Mouse (Mus musculus): ENCODE measurements around the gene Hyal1. TPM values are rescaled to one million over a fixed set of nuclear protein-coding genes. Genes with fewer than 3 reads are reported as not detected.

Hyal1 gene
- total and polyA plus RNA-seq, 3 experiments, result 2.2 to 7.3 (median 2.3) TPM

DNA sequence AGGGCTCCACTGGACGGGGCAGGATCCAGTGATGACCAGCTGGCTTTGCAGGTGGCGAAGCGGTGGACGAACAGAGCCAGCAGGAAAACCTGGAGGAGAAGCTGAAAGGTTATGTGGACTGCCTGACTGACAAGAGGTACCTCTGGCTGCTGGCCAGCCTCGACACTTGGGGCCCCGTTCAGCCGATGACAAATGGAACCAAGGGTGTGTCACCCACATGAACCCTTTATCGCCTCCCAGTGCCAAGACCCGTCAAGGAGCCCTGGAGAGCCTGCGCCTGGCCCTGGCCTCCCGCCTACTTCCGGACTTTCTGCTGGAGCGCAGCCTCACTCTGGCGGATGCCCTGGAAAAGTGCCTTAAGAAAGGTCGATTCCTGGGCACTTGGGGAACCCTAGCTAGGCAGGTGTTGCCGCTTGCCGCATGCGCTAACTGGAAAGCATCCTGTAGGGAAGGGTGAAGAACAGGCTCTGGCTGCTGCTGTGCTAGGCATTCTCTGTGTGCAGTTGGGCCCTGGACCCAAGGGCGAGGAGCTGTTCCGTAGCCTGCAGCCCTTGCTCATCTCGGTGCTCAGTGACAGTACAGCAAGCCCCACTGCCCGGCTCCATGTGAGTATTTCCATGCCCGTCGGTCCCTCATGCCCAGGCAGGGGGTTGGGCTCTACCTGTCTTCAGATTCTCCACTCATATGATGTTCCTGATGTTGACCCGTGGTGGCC, 13.5 kb downstream of the Hyal1 start:
- Histone ChIP-seq H3K9me3 (replicated peaks) (no peaks in the 10 kb centered on the region), H3K27me3 (ENCODE audit: insufficient read depth, low read length) (no peaks in the 10 kb centered on the region; the same call in 1 of the 2 replicates), H3K36me3 (replicated peaks) (peaks cover 74% of the 10 kb centered on the region), H3K4me3 (ENCODE audit: low read depth, low read length) (peak overlapping the region; percentile 80), H3K4me1 (ENCODE audit: insufficient read depth, low read depth, low read length) (peaks cover 73% of the 10 kb centered on the region)
- ATAC-seq (ENCODE audit: extremely low read depth, insufficient number of reproducible peaks, low FRiP score, poor library complexity, severe bottlenecking) (0 out of 2 replicates have a peak, but pooled peaks have one; percentile 32), DNase-seq (ENCODE audit: low spot score) (peak; percentile 82)
- TF ChIP-seq GATA2 (IDR thresholded peaks at IDR 0.05; ENCODE audit: borderline replicate concordance, low read depth, low read length) (no peak), GATA1 (IDR thresholded peaks at IDR 0.05; ENCODE audit: borderline replicate concordance, low read length) (no peak), TAL1 (conservative IDR thresholded peaks at IDR 0.05; ENCODE audit: low read depth, low read length) (no peak)

DNA sequence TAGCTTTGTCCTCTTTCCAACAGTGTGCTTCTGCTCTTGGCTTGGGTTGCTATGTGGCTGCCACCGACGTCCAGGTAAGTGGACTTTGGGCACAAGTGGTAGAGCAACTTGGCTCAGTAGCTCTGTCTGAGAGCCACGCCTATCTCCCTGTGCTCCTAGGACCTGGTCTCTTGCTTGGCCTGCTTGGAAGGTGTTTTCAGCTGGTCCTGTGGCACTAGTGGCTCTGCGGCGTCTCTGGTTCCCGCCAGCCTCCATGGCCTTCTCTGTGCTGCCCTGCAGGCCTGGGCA, 14.0 kb downstream of the Hyal1 start:
- Histone ChIP-seq H3K4me3 (ENCODE audit: low read depth, low read length) (peak overlapping the region; percentile 80; the same call in 1 of the 2 replicates), H3K9me3 (replicated peaks) (no peaks in the 10 kb centered on the region), H3K27me3 (ENCODE audit: insufficient read depth, low read length) (no peaks in the 10 kb centered on the region; the same call in 1 of the 2 replicates), H3K4me1 (ENCODE audit: insufficient read depth, low read depth, low read length) (peaks cover 68% of the 10 kb centered on the region), H3K36me3 (replicated peaks) (peaks cover 75% of the 10 kb centered on the region)
- no peak for ATAC-seq (ENCODE audit: extremely low read depth, insufficient number of reproducible peaks, low FRiP score, poor library complexity, severe bottlenecking)
- TF ChIP-seq GATA2 (IDR thresholded peaks at IDR 0.05; ENCODE audit: borderline replicate concordance, low read depth, low read length) (no peak), POLR2AphosphoS5 (IDR thresholded peaks at IDR 0.05; ENCODE audit: insufficient replicate concordance, low read depth, low read length) (no peak), TAL1 (conservative IDR thresholded peaks at IDR 0.05; ENCODE audit: low read depth, low read length) (no peak), GATA1 (IDR thresholded peaks at IDR 0.05; ENCODE audit: borderline replicate concordance, low read length) (no peak), CTCF (IDR thresholded peaks at IDR 0.05; ENCODE audit: low read depth, low read length) (no peak)
- no peak for DNase-seq (ENCODE audit: low spot score)

DNA sequence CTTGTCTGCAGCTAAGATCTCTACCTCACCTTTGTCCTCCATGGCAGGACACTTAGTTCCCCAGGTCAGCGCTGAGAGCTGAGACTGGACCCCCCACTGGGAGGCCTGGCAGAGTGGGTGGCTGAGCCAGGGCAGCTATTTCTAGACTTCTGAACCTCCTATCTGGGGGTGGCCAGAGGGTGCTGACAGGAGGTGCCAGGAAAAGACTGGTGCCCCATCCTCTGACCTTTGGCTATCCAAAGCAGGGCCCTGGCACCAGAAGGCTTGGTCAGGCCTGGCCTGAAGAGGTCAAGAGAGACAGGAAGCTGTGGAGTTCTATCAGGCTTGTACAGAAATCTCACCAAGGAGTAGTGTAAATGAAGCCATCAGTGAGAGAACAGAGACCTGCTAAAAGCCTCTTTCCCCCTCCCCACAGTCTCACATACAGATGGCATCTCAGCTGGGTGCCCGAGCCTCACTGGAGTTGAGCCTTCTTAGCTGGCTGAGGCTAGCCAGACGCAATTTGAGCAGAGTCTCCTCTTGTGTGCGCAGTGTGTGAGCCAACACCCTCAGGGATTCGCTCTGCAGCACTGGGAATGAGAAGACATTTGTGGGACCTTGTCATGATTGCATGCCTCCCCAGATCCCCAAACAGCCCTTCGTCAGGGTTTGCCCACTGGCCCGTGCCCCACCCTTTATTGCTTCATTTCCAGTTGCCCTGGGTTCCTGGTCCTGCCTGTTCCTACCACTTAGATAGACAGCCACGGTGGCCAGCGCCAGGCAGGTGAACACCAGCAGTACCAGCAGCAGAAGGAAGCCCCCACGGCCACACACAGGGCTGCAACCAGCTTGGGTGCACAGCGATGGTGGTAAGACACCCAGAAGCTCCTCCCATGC, 16.6 kb downstream of the Hyal1 start:
- no peak for TF ChIP-seq TAL1 (conservative IDR thresholded peaks at IDR 0.05; ENCODE audit: low read depth, low read length)
- no peak overlapping the region for H3K4me3 ChIP-seq (ENCODE audit: low read depth, low read length)
- H3K9me3 ChIP-seq (replicated peaks), result no peaks in the 10 kb centered on the region
- no peak for DNase-seq (ENCODE audit: low spot score)
- no peak for ATAC-seq (ENCODE audit: extremely low read depth, insufficient number of reproducible peaks, low FRiP score, poor library complexity, severe bottlenecking)
- peaks cover 60% of the 10 kb centered on the region for H3K4me1 ChIP-seq (ENCODE audit: insufficient read depth, low read depth, low read length)
- peaks cover 78% of the 10 kb centered on the region for H3K36me3 ChIP-seq (replicated peaks)
- peaks cover 8% of the 10 kb centered on the region for H3K27me3 ChIP-seq (ENCODE audit: insufficient read depth, low read length)

DNA sequence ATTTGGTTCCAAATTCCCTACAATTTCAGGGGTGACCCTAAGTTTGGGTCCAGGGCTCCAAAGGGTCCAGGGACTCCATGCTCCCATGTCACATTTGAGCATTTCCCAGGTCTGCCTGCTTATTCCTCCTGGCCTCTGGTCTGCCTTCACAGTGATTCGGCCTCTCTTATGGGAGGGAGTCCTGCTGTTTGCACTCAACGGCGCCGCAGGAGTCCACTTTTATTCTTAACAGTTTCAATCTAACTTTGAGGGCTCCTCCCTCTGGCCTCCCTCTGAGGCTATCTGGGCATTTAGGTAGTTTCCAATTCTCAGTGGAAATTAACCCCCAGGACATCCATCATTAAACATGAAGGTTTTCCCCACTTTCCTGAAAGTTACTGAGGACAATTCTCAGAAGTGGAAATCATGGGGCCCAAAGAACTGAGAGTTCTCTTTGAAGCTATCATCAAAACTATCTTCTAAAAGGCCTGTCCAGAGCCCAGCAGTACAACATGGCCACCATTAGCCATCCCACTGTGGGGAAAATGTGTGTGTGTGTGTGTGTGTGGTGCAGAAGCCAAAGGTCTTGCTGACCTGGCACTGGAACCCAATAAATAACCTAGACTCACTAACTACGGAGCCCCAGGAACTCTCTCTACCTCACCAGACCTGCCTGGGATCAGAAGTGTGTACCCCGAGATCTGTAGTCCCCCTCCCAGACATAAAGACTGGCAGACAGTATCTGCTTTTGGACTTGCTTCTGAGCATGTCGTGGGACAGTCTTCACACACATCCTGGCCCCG, 17.7 kb downstream of the Hyal1 start:
- Histone ChIP-seq H3K36me3 (replicated peaks) (peaks cover 69% of the 10 kb centered on the region), H3K4me1 (ENCODE audit: insufficient read depth, low read depth, low read length) (peaks cover 51% of the 10 kb centered on the region), H3K27me3 (ENCODE audit: insufficient read depth, low read length) (peaks cover 18% of the 10 kb centered on the region), H3K4me3 (ENCODE audit: low read depth, low read length) (no peak overlapping the region), H3K9me3 (replicated peaks) (no peaks in the 10 kb centered on the region)
- no peak for TF ChIP-seq POLR2AphosphoS5 (IDR thresholded peaks at IDR 0.05; ENCODE audit: insufficient replicate concordance, low read depth, low read length)
- no peak for TF ChIP-seq CTCF (IDR thresholded peaks at IDR 0.05; ENCODE audit: low read depth, low read length)
- no peak for TF ChIP-seq TAL1 (conservative IDR thresholded peaks at IDR 0.05; ENCODE audit: low read depth, low read length)
- no peak for TF ChIP-seq GATA2 (IDR thresholded peaks at IDR 0.05; ENCODE audit: borderline replicate concordance, low read depth, low read length)
- no peak for TF ChIP-seq GATA1 (IDR thresholded peaks at IDR 0.05; ENCODE audit: borderline replicate concordance, low read length)
- no peak for DNase-seq (ENCODE audit: low spot score)
- no peak for ATAC-seq (ENCODE audit: extremely low read depth, insufficient number of reproducible peaks, low FRiP score, poor library complexity, severe bottlenecking)

DNA sequence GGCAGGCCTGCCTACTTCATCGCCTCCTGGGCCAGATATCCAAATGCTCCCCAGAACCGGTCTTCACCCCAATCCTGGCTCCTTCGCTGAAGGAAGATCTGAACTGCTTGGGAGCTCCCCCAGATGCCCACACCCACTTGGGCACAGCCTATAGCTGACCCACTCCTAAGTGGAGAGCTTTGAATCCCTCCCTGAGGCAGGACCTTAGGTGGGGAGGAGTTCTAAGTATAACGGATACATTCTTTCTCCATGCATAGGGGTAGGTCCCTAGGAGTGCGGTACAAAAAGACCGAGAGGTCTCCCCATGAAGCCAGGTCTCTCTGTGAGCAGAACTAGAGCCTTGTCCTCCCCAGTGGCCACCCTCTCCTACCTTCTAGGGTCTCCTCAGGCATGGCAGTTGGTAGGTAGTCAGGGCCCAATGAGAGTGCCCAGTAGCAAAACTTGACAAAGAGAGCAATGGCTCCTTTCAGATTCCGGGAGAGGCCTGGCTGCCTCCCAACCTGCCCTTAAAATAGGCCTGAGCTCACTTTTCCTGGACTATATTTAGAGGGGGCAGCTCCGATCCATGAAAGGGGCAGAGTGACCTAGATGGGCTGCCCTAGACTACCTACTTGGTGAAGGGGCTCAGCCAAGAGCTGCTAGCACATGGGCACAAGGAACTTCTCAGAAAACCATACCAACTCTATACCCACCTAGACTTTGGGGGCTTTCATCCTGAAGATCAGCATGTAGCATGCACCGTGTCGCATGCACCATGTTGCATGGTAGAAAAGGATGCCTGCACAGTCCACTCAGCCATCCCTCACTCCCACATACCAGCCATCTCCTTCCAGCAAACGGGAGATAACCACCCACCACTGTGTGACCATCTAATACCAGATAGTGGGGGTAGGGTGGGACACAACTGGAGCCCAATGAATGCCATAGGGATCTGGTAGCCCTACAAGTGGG, 20.2 kb downstream of the Hyal1 start:
- ATAC-seq (ENCODE audit: extremely low read depth, insufficient number of reproducible peaks, low FRiP score, poor library complexity, severe bottlenecking) (no peak), DNase-seq (ENCODE audit: low spot score) (no peak)
- Histone ChIP-seq H3K4me1 (ENCODE audit: insufficient read depth, low read depth, low read length) (peaks cover 47% of the 10 kb centered on the region), H3K4me3 (ENCODE audit: low read depth, low read length) (no peak overlapping the region), H3K27me3 (ENCODE audit: insufficient read depth, low read length) (peaks cover 42% of the 10 kb centered on the region), H3K9me3 (replicated peaks) (no peaks in the 10 kb centered on the region), H3K36me3 (replicated peaks) (peaks cover 44% of the 10 kb centered on the region)
- TF ChIP-seq CTCF (IDR thresholded peaks at IDR 0.05; ENCODE audit: low read depth, low read length) (no peak), TAL1 (conservative IDR thresholded peaks at IDR 0.05; ENCODE audit: low read depth, low read length) (no peak), GATA2 (IDR thresholded peaks at IDR 0.05; ENCODE audit: borderline replicate concordance, low read depth, low read length) (no peak), POLR2AphosphoS5 (IDR thresholded peaks at IDR 0.05; ENCODE audit: insufficient replicate concordance, low read depth, low read length) (no peak), GATA1 (IDR thresholded peaks at IDR 0.05; ENCODE audit: borderline replicate concordance, low read length) (no peak)

All from G1E (cell line).